Mouse (Mus musculus) lung, embryonic 14.5 days (tissue): ENCODE measurements around the gene Aagab. TPM values are rescaled to one million over a fixed set of nuclear protein-coding genes. Genes with fewer than 3 reads are reported as not detected.

Experiments used
- ATAC-seq: fragments of 200-750 bp; cut with Nextera tagmentation; 2 replicates; pipeline ENCODE4 v1.8.0; 2017; ENCODE audit warnings: mild to moderate bottlenecking, moderate TSS enrichment, moderate library complexity; ENCODE audit not compliant: insufficient read depth
- DNase-seq: peaks from one replicate; pipeline ENCODE4 v3.0.0-alpha.2; 2015
- H3K27ac ChIP-seq: fragments of 300-500 bp; sonication (generic); 2 replicates; pipeline ENCODE4 v1.5.1; 2014; ENCODE audit warnings: low read depth, mild to moderate bottlenecking, moderate library complexity
- H3K27me3 ChIP-seq: fragments of 300-500 bp; sonication (generic); 2 replicates; pipeline ENCODE4 v1.6.1; 2014; ENCODE audit warnings: low read length, control low read depth; ENCODE audit not compliant: insufficient read depth
- H3K36me3 ChIP-seq: fragments of 300-500 bp; sonication (generic); 2 replicates; pipeline ENCODE4 v1.6.1; 2014; ENCODE audit warnings: control low read depth; ENCODE audit not compliant: insufficient read depth
- H3K4me1 ChIP-seq: fragments of 300-500 bp; sonication (generic); 2 replicates; pipeline ENCODE4 v1.6.1; 2014; ENCODE audit warnings: antibody characterized with exemption, control low read depth; ENCODE audit not compliant: insufficient read depth
- H3K4me2 ChIP-seq: fragments of 300-500 bp; sonication (generic); 2 replicates; pipeline ENCODE4 v1.6.1; 2014; ENCODE audit warnings: mild to moderate bottlenecking
- H3K4me3 ChIP-seq: fragments of 300-500 bp; sonication (generic); 2 replicates; pipeline ENCODE4 v1.5.1; 2014; ENCODE audit warnings: low read depth, low read length
- H3K9ac ChIP-seq: fragments of 300-500 bp; sonication (generic); 2 replicates; pipeline ENCODE4 v1.6.1; 2014
- H3K9me3 ChIP-seq: fragments of 300-500 bp; sonication (generic); 2 replicates; pipeline ENCODE4 v1.6.1; 2016; ENCODE audit warnings: low read depth, low read length, control low read depth
- CTCF ChIP-seq: IDR thresholded peaks from 2 replicates; pipeline ENCODE4 v1.5.1; 2016; ENCODE audit warnings: antibody characterized with exemption, low read depth
- WGBS: fragments of 180-500 bp; shearing (Covaris S2); extraction: QIAGEN DNeasy Blood & Tissue Kit; methylation state at CpG from one replicate; pipeline ENCODE4 v1.1.7; 2014; 5-methylcytosine and 5-hydroxymethylcytosine counted together
- polyA plus RNA-seq: library from polyadenylated mRNA; unstranded; fragments of >200 nt; fragmentation: Nextera tagmentation; extraction: Ambion mirVana; gene quantifications from 2 replicates; pipeline ENCODE4 v1.2.1, GENCODE M21; 2014

The Aagab gene
- polyA plus RNA-seq, 1 experiment from 2014 or later: 27.3 TPM

DNA sequence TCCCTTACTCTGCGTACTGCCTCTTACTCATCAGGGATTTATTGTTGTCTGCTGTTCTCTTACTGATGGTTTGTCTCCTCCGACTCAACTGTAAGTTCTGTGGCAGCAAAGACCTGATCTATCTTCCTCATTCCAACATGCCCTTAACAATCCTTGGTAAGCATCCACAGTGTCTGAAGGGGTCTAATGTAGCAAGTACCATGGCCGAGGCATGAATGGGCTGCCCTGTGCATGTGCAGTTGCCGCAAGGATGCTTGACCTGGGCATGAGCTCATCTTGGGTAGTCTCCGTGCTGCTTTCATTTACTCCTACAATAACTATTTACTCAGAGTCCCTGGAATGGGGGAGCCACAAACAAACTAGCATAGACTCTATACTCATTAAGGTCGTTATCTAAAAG lies 17.2 kb upstream of the Aagab start:
- Histone ChIP-seq H3K27me3 (no peaks in the 10 kb centered on the region), H3K4me3 (no peak overlapping the region), H3K36me3 (no peaks in the 10 kb centered on the region), H3K9me3 (0 out of 2 replicates have a peak, but pooled peaks cover 4% of the 10 kb centered on the region), H3K4me2 (no peak overlapping the region), H3K27ac (no peak overlapping the region), H3K4me1 (no peaks in the 10 kb centered on the region), H3K9ac (no peak overlapping the region)
- ATAC-seq: no peak
- no peak for TF ChIP-seq CTCF
- no peak for DNase-seq
- 79% methylated on average over 6 of the region's 6 CpGs for WGBS

DNA sequence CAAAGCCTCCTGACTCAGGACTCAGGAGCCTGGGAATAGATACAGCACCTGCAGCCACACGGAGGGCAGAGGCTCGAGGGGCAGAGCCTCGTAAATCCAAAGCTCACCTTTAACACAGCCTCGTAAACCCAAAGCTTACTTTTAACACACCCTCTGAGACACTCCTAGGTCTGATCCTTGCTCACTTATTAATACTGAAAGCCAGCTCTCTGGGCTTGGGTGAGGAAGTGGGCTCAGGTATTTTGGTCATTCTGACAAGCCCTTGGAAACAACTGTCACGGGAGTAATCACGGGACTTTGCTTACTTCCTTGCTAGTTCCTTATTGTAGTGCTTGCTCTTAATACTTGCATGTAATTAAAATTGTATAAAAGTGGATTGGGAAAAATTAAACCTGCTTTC lies 13.3 kb upstream of the Aagab start:
- no peaks in the 10 kb centered on the region for H3K27me3 ChIP-seq
- no peaks in the 10 kb centered on the region for H3K36me3 ChIP-seq
- H3K9ac ChIP-seq: no peak overlapping the region
- H3K9me3 ChIP-seq: 0 out of 2 replicates have a peak, but pooled peaks cover 4% of the 10 kb centered on the region
- no peak overlapping the region for H3K4me2 ChIP-seq
- no peaks in the 10 kb centered on the region for H3K4me1 ChIP-seq
- DNase-seq (no peak), ATAC-seq (no peak)
- H3K27ac ChIP-seq: no peak overlapping the region
- no peak overlapping the region for H3K4me3 ChIP-seq
- 60% methylated on average over 6 of the region's 6 CpGs for WGBS
- no peak for TF ChIP-seq CTCF

DNA sequence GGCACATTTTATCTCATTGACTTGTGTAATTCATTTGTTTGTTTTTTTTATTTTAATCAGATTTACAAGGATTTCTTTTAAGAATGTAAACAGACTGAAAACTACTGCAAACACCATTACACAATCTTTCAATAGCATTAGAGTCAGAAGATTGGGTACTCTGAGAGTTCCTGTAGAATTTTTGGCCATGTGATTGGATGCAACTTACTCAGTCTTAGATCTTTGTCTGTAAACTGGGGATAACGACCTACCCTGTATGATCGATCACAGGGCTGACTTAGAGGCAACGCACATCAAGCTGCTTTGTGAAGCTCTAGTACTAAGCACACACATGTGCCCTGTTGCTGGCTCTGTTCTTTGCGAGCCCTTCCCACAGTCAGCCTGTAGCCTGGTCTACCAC lies 11.9 kb upstream of the Aagab start:
- no peaks in the 10 kb centered on the region for H3K27me3 ChIP-seq
- TF ChIP-seq CTCF: no peak
- no peaks in the 10 kb centered on the region for H3K36me3 ChIP-seq
- no peak overlapping the region for H3K27ac ChIP-seq
- H3K4me3 ChIP-seq: no peak overlapping the region
- H3K4me2 ChIP-seq: no peak overlapping the region
- no peaks in the 10 kb centered on the region for H3K4me1 ChIP-seq
- 82% methylated on average over 4 of the region's 4 CpGs for WGBS
- no peak overlapping the region for H3K9ac ChIP-seq
- 0 out of 2 replicates have a peak, but pooled peaks cover 4% of the 10 kb centered on the region for H3K9me3 ChIP-seq
- ATAC-seq (no peak), DNase-seq (no peak)

DNA sequence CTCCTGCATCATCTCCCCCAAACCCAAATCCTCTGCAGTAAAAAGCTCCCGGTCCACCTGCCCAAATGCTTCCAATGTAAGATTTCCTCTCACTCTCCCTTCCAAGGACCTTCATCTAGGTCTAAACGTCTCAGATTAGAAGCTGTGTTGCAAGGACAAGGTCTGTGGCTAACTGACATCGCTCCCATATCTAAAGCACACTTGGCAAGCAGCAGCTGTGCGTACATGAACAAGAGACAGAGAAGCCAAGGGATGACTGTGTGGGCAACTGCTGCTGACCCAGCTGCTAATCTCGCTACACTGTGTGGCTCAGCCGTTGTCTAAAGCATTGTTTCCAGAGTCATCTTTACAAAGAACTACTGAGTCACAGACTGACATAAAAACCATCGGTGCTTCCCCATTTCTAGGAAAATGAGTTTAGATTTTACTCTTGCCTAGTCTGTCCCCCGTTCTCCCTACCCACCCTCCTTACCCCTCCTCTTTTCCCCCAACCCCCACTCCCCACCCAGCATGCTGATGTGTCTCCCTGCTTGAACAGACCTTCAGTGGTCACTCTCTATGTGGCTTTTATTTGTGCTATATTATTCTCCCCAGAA lies 10.7 kb upstream of the Aagab start:
- no peak for ATAC-seq
- WGBS: 78% methylated on average over 8 of the region's 8 CpGs
- no peaks in the 10 kb centered on the region for H3K27me3 ChIP-seq
- no peak overlapping the region for H3K9ac ChIP-seq
- H3K9me3 ChIP-seq: 0 out of 2 replicates have a peak, but pooled peaks cover 1% of the 10 kb centered on the region
- TF ChIP-seq CTCF: no peak
- no peak overlapping the region for H3K27ac ChIP-seq
- H3K4me3 ChIP-seq: no peak overlapping the region
- no peaks in the 10 kb centered on the region for H3K4me1 ChIP-seq
- H3K36me3 ChIP-seq: no peaks in the 10 kb centered on the region
- H3K4me2 ChIP-seq: no peak overlapping the region
- DNase-seq: no peak

DNA sequence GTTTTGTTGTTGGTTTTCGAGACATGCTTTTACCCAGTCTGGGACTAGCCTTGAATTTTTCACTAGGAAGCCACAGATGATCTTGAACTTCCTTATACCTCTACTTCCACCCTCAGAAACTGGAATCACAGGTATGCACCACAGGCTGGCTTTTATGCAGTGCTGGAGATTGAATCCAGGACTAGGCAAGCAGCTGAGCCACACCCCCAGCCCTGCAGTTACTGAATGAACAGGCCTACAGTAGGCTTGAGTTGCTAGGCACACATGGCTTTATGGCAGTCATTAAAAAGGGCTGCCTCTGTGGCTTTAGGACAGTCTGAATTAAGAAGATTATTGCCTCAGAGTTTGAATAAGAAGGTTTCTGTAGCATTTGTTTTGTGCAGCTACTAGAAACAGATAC lies 7.4 kb upstream of the Aagab start:
- Histone ChIP-seq H3K4me2 (no peak overlapping the region), H3K27ac (no peak overlapping the region), H3K4me3 (no peak overlapping the region), H3K27me3 (no peaks in the 10 kb centered on the region), H3K36me3 (no peaks in the 10 kb centered on the region), H3K9me3 (no peaks in the 10 kb centered on the region), H3K4me1 (no peaks in the 10 kb centered on the region), H3K9ac (no peak overlapping the region)
- 91% methylated on average over 1 of the region's 1 CpGs for WGBS
- ATAC-seq (no peak), DNase-seq (no peak)
- TF ChIP-seq CTCF: no peak

DNA sequence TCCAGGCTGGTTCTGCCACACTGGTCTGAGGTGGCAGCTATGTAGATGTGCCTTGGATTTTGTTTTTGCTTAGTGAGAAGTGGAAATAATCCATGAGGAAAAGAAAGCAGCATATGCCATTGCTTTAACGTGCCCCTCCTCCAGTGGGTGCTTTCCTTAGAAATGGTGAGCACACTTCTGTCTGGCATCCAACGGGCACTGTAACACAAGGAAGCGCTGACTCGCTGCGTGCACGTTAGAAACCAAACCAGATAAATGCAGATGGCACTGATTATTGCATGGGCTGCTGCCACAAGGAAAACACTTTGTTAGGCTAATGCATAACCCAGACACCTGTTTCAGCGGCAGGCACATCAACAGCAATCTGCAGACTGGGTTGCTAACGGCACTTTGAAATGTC lies 6.8 kb upstream of the Aagab start:
- no peaks in the 10 kb centered on the region for H3K27me3 ChIP-seq
- H3K27ac ChIP-seq: no peak overlapping the region
- H3K4me1 ChIP-seq: no peaks in the 10 kb centered on the region
- no peak overlapping the region for H3K4me3 ChIP-seq
- no peak for DNase-seq
- no peak overlapping the region for H3K4me2 ChIP-seq
- H3K9ac ChIP-seq: no peak overlapping the region
- no peak for TF ChIP-seq CTCF
- H3K9me3 ChIP-seq: no peaks in the 10 kb centered on the region
- no peak for ATAC-seq
- H3K36me3 ChIP-seq: no peaks in the 10 kb centered on the region
- WGBS: 89% methylated on average over 8 of the region's 8 CpGs

DNA sequence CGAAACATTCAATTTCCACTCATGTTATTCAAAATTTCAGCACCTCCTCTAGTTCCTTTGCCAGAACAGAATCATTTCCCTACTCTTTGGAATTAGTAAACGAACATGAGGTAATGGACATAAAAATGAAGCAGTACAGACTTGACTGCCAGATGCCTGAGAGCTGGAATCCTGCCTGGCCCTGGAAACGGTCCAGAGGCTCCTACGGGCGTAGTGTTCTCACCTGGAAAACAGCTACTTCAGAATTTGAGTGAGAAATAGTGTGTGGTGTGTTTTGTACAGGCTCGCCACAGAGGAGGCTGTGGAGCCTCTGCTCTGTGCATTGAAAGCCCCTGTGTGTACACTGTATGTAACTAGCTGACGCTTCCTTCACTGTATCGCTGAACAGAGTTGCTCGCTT lies 5.8 kb upstream of the Aagab start:
- TF ChIP-seq CTCF: no peak
- no peak overlapping the region for H3K9ac ChIP-seq
- no peaks in the 10 kb centered on the region for H3K9me3 ChIP-seq
- H3K27me3 ChIP-seq: no peaks in the 10 kb centered on the region
- no peaks in the 10 kb centered on the region for H3K36me3 ChIP-seq
- no peaks in the 10 kb centered on the region for H3K4me1 ChIP-seq
- 55% methylated on average over 9 of the region's 9 CpGs for WGBS
- DNase-seq (peak; percentile 73), ATAC-seq (no peak)
- H3K4me3 ChIP-seq: no peak overlapping the region
- H3K27ac ChIP-seq: no peak overlapping the region
- no peak overlapping the region for H3K4me2 ChIP-seq
